Mouse (Mus musculus): ENCODE data around the gene Ccnb2. TPM values are rescaled to one million over a fixed set of nuclear protein-coding genes. Genes with fewer than 3 reads are reported as not detected.
"Not testable (repeated sequence)": the region's sequence is repeated elsewhere in the genome, so short reads cannot be mapped to it uniquely, and the experiment has no call there.

Ccnb2 gene
- total RNA-seq (2021): 1 to 10 TPM; 1.3 to 1.4 TPM

GRCm38 (mm10) chr9:70421257-70422056 lies at the start of gene Ccnb2:
Gene Ccnb2 (minus strand): TSS chr9:70421547.
- intact Hi-C loops (cut with DNase I): loop anchor here (5.0 kb wide), 1 partner anchor 81 kb away; the partner anchor contains the start of gene Rnf111

GRCm38 (mm10) chr9:70463091-70463490 lies 41.7 kb upstream of the Ccnb2 start:
- intact Hi-C loops (cut with DNase I); DNase-seq (ENCODE audit: low spot score): not testable (repeated sequence)

More at GRCm38 (mm10) chr9:70421257-70422056, at the start of gene Ccnb2:
- DNase-seq (ENCODE audit: low spot score): peak; percentile 73

- intact Hi-C loops (cut with DNase I): no loop called here
- no peak for DNase-seq (ENCODE audit: low spot score)
Measured at GRCm38 (mm10) chr9:70452371-70452770, 31.0 kb upstream of the Ccnb2 start.

GRCm38 (mm10) chr9:70449072-70449471 lies 27.7 kb upstream of the Ccnb2 start:
- DNase-seq (ENCODE audit: low spot score): no peak
- intact Hi-C loops (cut with DNase I): loop anchor here (10.0 kb wide), 1 partner anchor 136 kb away; no protein-coding TSS in a partner anchor

- intact Hi-C loops (cut with DNase I): loop anchor here (10.0 kb wide), 1 partner anchor 145 kb away; no protein-coding TSS in a partner anchor
- peak; percentile 42 for DNase-seq (ENCODE audit: low spot score)
Measured at GRCm38 (mm10) chr9:70439959-70440358, 18.6 kb upstream of the Ccnb2 start.

- no peak for DNase-seq (ENCODE audit: low spot score)
- intact Hi-C loops (cut with DNase I): loop anchor here (5.0 kb wide), 1 partner anchor 80 kb away; the partner anchor contains the start of gene Rnf111
Measured at GRCm38 (mm10) chr9:70422661-70423060, 1.3 kb upstream of the Ccnb2 start.

GRCm38 (mm10) chr9:70416412-70416811 lies 4.9 kb downstream of the Ccnb2 start:
- DNase-seq (ENCODE audit: low spot score): no peak
- intact Hi-C loops (cut with DNase I): no loop called here

- intact Hi-C loops (cut with DNase I): no loop called here
- no peak for DNase-seq (ENCODE audit: low spot score)
Measured at GRCm38 (mm10) chr9:70413038-70413437, 8.3 kb downstream of the Ccnb2 start.

- intact Hi-C loops (cut with DNase I): no loop called here
- DNase-seq (ENCODE audit: low spot score): no peak
Measured at GRCm38 (mm10) chr9:70410668-70411067, 10.7 kb downstream of the Ccnb2 start.

- intact Hi-C loops (cut with DNase I): loop anchor here (5.0 kb wide), 1 partner anchor 103 kb away; no protein-coding TSS in a partner anchor
Measured at GRCm38 (mm10) chr9:70409743-70410142, 11.6 kb downstream of the Ccnb2 start.

GRCm38 (mm10) chr9:70408791-70409190 lies 12.6 kb downstream of the Ccnb2 start:
- no peak for DNase-seq (ENCODE audit: low spot score)
- intact Hi-C loops (cut with DNase I): loop anchor here (5.0 kb wide), 1 partner anchor 104 kb away; no protein-coding TSS in a partner anchor

More at GRCm38 (mm10) chr9:70409743-70410142, 11.6 kb downstream of the Ccnb2 start:
- DNase-seq (ENCODE audit: low spot score): no peak

GRCm38 (mm10) chr9:70406596-70406995 lies 14.8 kb downstream of the Ccnb2 start:
- intact Hi-C loops (cut with DNase I): loop anchor here (5.0 kb wide), 1 partner anchor 106 kb away; no protein-coding TSS in a partner anchor
- no peak for DNase-seq (ENCODE audit: low spot score)

- no peak for DNase-seq (ENCODE audit: low spot score)
- intact Hi-C loops (cut with DNase I): no loop called here
Measured at GRCm38 (mm10) chr9:70401937-70402539, 19.3 kb downstream of the Ccnb2 start.

GRCm38 (mm10) chr9:70396083-70396482 lies 25.3 kb downstream of the Ccnb2 start:
- intact Hi-C loops (cut with DNase I): loop anchor here (1.0 kb wide), 1 partner anchor 45 kb away; no protein-coding TSS in a partner anchor

GRCm38 (mm10) chr9:70395617-70396016 lies 25.7 kb downstream of the Ccnb2 start:
- intact Hi-C loops (cut with DNase I): loop anchor here (1.0 kb wide), 1 partner anchor 46 kb away; no protein-coding TSS in a partner anchor
- no peak for DNase-seq (ENCODE audit: low spot score)

More at GRCm38 (mm10) chr9:70396083-70396482, 25.3 kb downstream of the Ccnb2 start:
- no peak for DNase-seq (ENCODE audit: low spot score)

GRCm38 (mm10) chr9:70392563-70392907 lies 28.8 kb downstream of the Ccnb2 start:
- DNase-seq (ENCODE audit: low spot score): no peak
- intact Hi-C loops (cut with DNase I): loop anchor here (1.0 to 5.0 kb wide), 3 partner anchors 190 to 375 kb away; no protein-coding TSS in a partner anchor

- intact Hi-C loops (cut with DNase I): loop anchor here (1.0 to 5.0 kb wide), 3 partner anchors 189 to 375 kb away; no protein-coding TSS in a partner anchor
- DNase-seq (ENCODE audit: low spot score): no peak
Measured at GRCm38 (mm10) chr9:70391660-70392562, 29.4 kb downstream of the Ccnb2 start.

GRCm38 (mm10) chr9:70391042-70391441 lies 30.3 kb downstream of the Ccnb2 start:
- intact Hi-C loops (cut with DNase I): loop anchor here (5.0 kb wide), 1 partner anchor 374 kb away; no protein-coding TSS in a partner anchor
- no peak for DNase-seq (ENCODE audit: low spot score)

GRCm38 (mm10) chr9:70389548-70389947 lies 31.8 kb downstream of the Ccnb2 start:
- no peak for DNase-seq (ENCODE audit: low spot score)
- intact Hi-C loops (cut with DNase I): no loop called here

All from heart, postnatal 25 days (tissue).